Mouse (Mus musculus) embryonic fibroblast, embryonic 13.5 days (primary cell): ENCODE results near the gene Sin3b.

Experiments used
- CTCF ChIP-seq: IDR thresholded peaks from 2 replicates; pipeline ENCODE4 v1.5.1; 2011; ENCODE audit warnings: mild to moderate bottlenecking, control low read depth, low read length, moderate library complexity, borderline replicate concordance; ENCODE audit not compliant: insufficient read depth
- POLR2A ChIP-seq: IDR thresholded peaks from 2 replicates; pipeline ENCODE4 v1.6.1; 2011; ENCODE audit warnings: low read depth, mild to moderate bottlenecking, control low read depth, low read length, moderate library complexity

- no peak for TF ChIP-seq POLR2A
- TF ChIP-seq CTCF, result no peak
These were observed 37.1 kb downstream of the Sin3b start for GRCm38 (mm10) chr8:72760216-72760615.
